Mouse (Mus musculus) stomach, embryonic 15.5 days (tissue): ENCODE data around the gene Dcakd. TPM values are rescaled to one million over a fixed set of nuclear protein-coding genes. Genes with fewer than 3 reads are reported as not detected.

ENCODE experiments used
- ATAC-seq: fragments of 200-750 bp; cut with Nextera tagmentation; 2 replicates; pipeline ENCODE4 v1.8.0; 2017; ENCODE audit warnings: low read depth, moderate number of reproducible peaks, moderate TSS enrichment; ENCODE audit not compliant: insufficient read depth, low FRiP score
- H3K27ac ChIP-seq: fragments of 300-500 bp; sonication (generic); 2 replicates; pipeline ENCODE4 v1.5.1; 2015; ENCODE audit warnings: mild to moderate bottlenecking, inconsistent platforms
- H3K27me3 ChIP-seq: fragments of 300-500 bp; sonication (generic); replicated peaks from 2 replicates; pipeline ENCODE4 v1.6.1; 2015; ENCODE audit warnings: inconsistent platforms
- H3K36me3 ChIP-seq: fragments of 300-500 bp; sonication (generic); 2 replicates; pipeline ENCODE4 v1.6.1; 2015; ENCODE audit warnings: inconsistent platforms
- H3K4me1 ChIP-seq: fragments of 300-500 bp; sonication (generic); 2 replicates; pipeline ENCODE4 v1.6.1; 2015; ENCODE audit warnings: inconsistent platforms
- H3K4me2 ChIP-seq: fragments of 300-500 bp; sonication (generic); 2 replicates; pipeline ENCODE4 v1.6.1; 2015; ENCODE audit warnings: mild to moderate bottlenecking, inconsistent platforms
- H3K4me3 ChIP-seq: fragments of 300-500 bp; sonication (generic); replicated peaks from 2 replicates; pipeline ENCODE4 v1.5.1; 2015; ENCODE audit warnings: inconsistent platforms
- H3K9ac ChIP-seq: fragments of 300-500 bp; sonication (generic); 2 replicates; pipeline ENCODE4 v1.6.1; 2015; ENCODE audit warnings: inconsistent platforms
- H3K9me3 ChIP-seq: fragments of 300-500 bp; sonication (generic); 2 replicates; pipeline ENCODE4 v1.6.1; 2016; ENCODE audit warnings: inconsistent platforms
- WGBS: fragments of 180-500 bp; shearing (Covaris S2); methylation state at CpG from one replicate; pipeline ENCODE4 v1.1.7; 2015; 5-methylcytosine and 5-hydroxymethylcytosine counted together
- polyA plus RNA-seq: library from polyadenylated mRNA; unstranded; fragments of >200 nt; fragmentation: Nextera tagmentation; extraction: Ambion mirVana; gene quantifications from 2 replicates; pipeline ENCODE4 v1.2.1, GENCODE M21; 2015

Dcakd gene
- polyA plus RNA-seq, 1 experiment from 2014 or later = 107 TPM

DNA sequence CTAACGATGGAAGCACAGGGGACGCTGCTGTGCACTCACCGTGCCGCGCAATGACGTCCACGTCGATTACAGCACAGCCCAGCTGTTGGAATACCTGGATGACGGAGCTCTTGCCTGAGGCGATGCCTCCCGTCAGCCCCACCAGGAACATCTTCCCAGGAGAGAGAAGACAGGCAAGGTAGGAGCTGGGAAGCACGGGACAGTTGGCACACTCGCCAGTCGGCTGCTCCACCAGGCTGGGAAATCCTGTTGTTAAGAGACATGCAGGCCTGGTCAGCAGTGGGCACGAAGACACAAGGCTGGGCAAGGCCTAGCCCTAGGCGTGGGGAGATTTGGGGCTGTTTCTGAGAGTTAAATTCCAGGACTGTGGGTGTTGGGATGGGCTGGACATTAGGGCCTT lies 28.0 kb downstream of the Dcakd start:
- Histone ChIP-seq H3K4me2 (no peak overlapping the region), H3K4me1 (peaks cover 16% of the 10 kb centered on the region), H3K27me3 (no peaks in the 10 kb centered on the region), H3K4me3 (no peak overlapping the region), H3K27ac (no peak overlapping the region), H3K36me3 (peaks cover 22% of the 10 kb centered on the region), H3K9ac (no peak overlapping the region), H3K9me3 (no peaks in the 10 kb centered on the region)
- no peak for ATAC-seq
- 87% methylated on average over 16 of the region's 16 CpGs for WGBS

DNA sequence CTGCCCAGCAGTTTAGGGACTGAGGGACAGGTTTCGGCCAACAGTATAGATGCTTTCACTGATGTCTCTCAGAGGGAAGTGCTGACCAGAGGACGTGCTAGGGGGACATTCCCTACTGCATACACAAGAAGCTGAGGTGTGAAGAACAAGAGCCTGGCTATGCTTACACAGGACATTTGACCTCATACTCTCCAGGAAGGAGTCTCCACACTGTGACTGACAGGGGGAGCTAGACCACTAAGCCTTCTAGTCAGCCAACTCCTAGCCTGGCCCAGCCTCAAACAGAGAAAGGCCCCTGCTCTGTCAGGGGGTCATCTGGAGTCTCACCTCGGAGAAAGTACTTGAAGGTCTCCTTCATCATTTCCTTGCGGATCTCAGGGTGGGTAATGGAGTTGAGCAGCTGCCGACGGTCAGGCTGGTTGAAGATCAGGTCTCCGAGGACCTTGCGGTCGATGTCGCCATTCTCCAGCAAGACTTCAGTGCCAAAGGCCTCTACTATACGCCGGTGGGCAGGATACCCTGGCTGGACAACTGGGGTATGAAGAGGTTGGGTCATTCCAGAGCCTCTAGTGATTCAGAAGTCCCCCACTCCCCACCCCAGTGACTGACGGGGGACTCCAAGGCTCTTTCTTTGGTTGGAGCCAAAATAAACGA lies 28.7 kb downstream of the Dcakd start:
- Histone ChIP-seq H3K36me3 (peaks cover 29% of the 10 kb centered on the region), H3K9ac (no peak overlapping the region), H3K27ac (no peak overlapping the region), H3K9me3 (no peaks in the 10 kb centered on the region), H3K27me3 (no peaks in the 10 kb centered on the region), H3K4me1 (peaks cover 13% of the 10 kb centered on the region), H3K4me2 (no peak overlapping the region), H3K4me3 (no peak overlapping the region)
- 77% methylated on average over 14 of the region's 14 CpGs for WGBS
- no peak for ATAC-seq

GRCm38 (mm10) chr11:102998577-102999316 lies 29.4 kb downstream of the Dcakd start:
- Histone ChIP-seq H3K27ac (0 out of 2 replicates have a peak overlapping the region, but pooled peaks have one; percentile 3), H3K9ac (no peak overlapping the region), H3K4me2 (no peak overlapping the region), H3K4me1 (peaks cover 13% of the 10 kb centered on the region), H3K4me3 (no peak overlapping the region), H3K36me3 (peaks cover 36% of the 10 kb centered on the region), H3K27me3 (no peaks in the 10 kb centered on the region), H3K9me3 (no peaks in the 10 kb centered on the region)
- ATAC-seq = no peak
- 41% methylated on average over 14 of the region's 14 CpGs for WGBS

DNA sequence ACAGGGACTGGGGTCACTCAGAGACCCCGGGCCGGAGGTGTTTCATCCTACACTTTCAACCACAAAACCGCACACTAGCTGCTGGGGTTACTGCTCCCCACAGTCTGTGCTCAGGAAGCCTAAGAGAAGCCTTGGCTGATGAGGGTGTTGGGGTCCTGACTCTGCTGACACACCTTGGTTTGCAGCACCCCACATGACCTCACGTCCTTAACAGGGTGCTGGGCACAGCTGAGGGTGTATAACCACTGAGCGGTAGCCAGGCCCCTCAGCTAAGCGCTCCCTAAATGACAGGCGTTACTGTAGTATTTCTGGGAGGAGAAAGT lies 29.9 kb downstream of the Dcakd start:
- 71% methylated on average over 7 of the region's 7 CpGs for WGBS
- peaks cover 36% of the 10 kb centered on the region for H3K36me3 ChIP-seq
- no peak for ATAC-seq
- no peaks in the 10 kb centered on the region for H3K27me3 ChIP-seq
- H3K4me2 ChIP-seq = no peak overlapping the region
- H3K9me3 ChIP-seq = no peaks in the 10 kb centered on the region
- 0 out of 2 replicates have a peak overlapping the region, but pooled peaks have one; percentile 3 for H3K27ac ChIP-seq
- no peak overlapping the region for H3K9ac ChIP-seq
- no peak overlapping the region for H3K4me3 ChIP-seq
- peaks cover 9% of the 10 kb centered on the region; the same call in 1 of the 2 replicates for H3K4me1 ChIP-seq

GRCm38 (mm10) chr11:102996991-102997770 lies 31.0 kb downstream of the Dcakd start:
- H3K9me3 ChIP-seq = no peaks in the 10 kb centered on the region
- H3K36me3 ChIP-seq = peaks cover 36% of the 10 kb centered on the region
- H3K27ac ChIP-seq = no peak overlapping the region
- no peak overlapping the region for H3K9ac ChIP-seq
- ATAC-seq = no peak
- H3K4me2 ChIP-seq = no peak overlapping the region
- WGBS = 94% methylated on average over 12 of the region's 12 CpGs
- peaks cover 5% of the 10 kb centered on the region; the same call in 1 of the 2 replicates for H3K4me1 ChIP-seq
- no peaks in the 10 kb centered on the region for H3K27me3 ChIP-seq
- H3K4me3 ChIP-seq = no peak overlapping the region

DNA sequence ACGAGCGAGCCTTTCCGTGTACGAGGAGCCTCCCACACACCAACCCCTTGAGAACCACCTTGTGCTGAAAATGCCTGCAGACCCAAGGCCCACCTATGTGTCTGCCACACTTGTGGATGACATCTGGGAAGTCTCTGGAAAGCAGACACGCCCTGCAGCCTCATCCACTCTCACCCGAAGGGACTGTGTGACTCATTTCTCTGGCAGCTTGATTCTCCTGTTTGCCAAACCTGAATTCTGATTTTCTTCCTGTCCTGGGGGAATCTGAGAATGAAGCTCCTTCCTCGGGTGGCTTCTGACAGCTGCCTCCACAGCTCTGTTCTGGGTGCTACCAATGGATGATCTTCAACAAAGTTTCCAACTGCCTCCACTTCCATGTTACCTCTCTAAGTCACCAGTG lies 31.7 kb downstream of the Dcakd start:
- H3K36me3 ChIP-seq = peaks cover 36% of the 10 kb centered on the region
- no peak for ATAC-seq

DNA sequence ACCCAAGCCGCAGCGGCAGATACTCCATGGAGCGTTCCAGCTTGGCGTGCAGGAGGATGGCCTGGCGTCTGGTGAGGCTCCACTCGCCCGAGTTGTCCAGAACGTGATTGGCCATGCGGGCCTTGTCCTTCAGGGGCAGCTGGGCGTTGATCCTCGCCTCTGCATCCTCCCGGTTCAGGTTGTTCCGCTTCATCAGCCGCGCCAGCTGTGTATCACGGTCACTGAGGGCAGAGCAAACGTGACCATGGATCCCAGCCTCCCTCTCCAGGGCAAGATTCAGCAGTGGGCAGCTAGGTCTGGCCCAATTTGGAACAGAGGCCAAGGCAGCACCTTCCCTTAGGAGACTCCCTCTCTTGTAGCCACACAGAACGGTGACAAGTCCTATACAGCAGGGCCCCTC lies 33.2 kb downstream of the Dcakd start:
- Histone ChIP-seq H3K4me3 (no peak overlapping the region), H3K27me3 (0 out of 2 replicates have a peak, but pooled peaks cover 12% of the 10 kb centered on the region), H3K36me3 (peaks cover 35% of the 10 kb centered on the region), H3K4me2 (no peak overlapping the region), H3K27ac (no peak overlapping the region), H3K9ac (no peak overlapping the region), H3K9me3 (no peaks in the 10 kb centered on the region), H3K4me1 (peaks cover 19% of the 10 kb centered on the region; the same call in 1 of the 2 replicates)
- WGBS = 90% methylated on average over 18 of the region's 18 CpGs
- ATAC-seq = no peak

More for the DNA sequence above, 31.7 kb downstream of the Dcakd start:
- Histone ChIP-seq H3K4me3 (no peak overlapping the region), H3K9ac (no peak overlapping the region), H3K27me3 (0 out of 2 replicates have a peak, but pooled peaks cover 4% of the 10 kb centered on the region), H3K9me3 (no peaks in the 10 kb centered on the region), H3K4me1 (peaks cover 13% of the 10 kb centered on the region; the same call in 1 of the 2 replicates), H3K27ac (no peak overlapping the region), H3K4me2 (no peak overlapping the region)
- WGBS = 72% methylated on average over 7 of the region's 7 CpGs

DNA sequence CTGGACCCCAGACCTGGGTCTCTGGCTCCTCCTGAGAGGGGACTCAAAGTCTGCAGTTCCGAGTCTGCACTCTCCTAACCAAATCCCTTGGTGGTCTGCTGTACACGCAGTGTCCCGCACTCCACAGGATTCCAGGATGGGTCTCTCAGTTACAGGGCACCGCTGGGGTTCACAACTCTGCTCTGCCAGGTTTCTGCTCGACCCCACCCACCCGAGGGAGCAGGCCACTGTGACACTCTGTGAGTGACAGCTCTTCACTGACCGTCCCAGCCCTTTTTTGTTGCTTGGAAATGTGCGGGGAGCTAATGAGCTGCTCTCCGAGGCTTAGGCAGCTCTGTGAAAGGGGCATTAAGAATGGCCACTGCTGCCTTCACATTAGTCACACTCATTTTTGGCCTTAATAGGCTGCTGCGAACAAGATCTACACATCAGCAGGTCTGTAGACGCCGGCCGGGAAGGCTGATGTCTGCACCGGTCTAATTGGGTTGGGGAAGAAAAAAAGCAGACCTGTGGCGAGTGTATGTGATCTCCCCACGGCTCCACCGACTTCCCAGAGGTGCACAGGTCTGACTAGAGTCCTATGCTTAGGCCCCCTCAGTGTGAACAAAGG lies 34.6 kb downstream of the Dcakd start:
- Histone ChIP-seq H3K4me3 (no peak overlapping the region), H3K9ac (no peak overlapping the region), H3K27ac (no peak overlapping the region), H3K4me1 (peaks cover 22% of the 10 kb centered on the region; the same call in 1 of the 2 replicates), H3K27me3 (peaks cover 12% of the 10 kb centered on the region; the same call in 1 of the 2 replicates), H3K36me3 (peaks cover 32% of the 10 kb centered on the region), H3K9me3 (no peaks in the 10 kb centered on the region), H3K4me2 (no peak overlapping the region)
- no peak for ATAC-seq
- 53% methylated on average over 17 of the region's 17 CpGs for WGBS

DNA sequence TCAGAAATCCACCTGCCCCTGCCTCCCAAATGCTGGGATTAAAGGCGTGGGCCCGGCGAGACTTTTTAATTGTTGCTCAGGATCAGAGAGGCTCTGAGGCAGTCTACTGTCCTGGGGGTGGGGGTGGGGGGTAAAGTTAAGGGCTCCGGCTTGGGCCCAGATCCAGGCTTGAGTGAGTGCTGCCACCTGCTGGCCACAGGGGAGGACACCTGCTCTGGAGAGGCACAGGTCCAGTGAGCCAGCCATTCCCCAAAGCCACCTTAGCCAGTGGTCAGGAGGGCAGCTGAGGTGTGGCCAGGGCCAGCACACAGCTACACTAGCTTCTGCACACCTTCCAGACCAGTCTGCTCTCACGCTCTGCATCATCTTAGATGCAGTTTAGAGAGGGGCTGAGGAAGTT lies 35.2 kb downstream of the Dcakd start:
- peaks cover 12% of the 10 kb centered on the region; the same call in 1 of the 2 replicates for H3K27me3 ChIP-seq
- H3K4me1 ChIP-seq = peaks cover 19% of the 10 kb centered on the region; the same call in 1 of the 2 replicates
- no peaks in the 10 kb centered on the region for H3K9me3 ChIP-seq
- no peak overlapping the region for H3K4me2 ChIP-seq
- H3K4me3 ChIP-seq = no peak overlapping the region
- ATAC-seq = no peak
- 9% methylated on average over 5 of the region's 5 CpGs for WGBS
- no peak overlapping the region for H3K27ac ChIP-seq
- H3K36me3 ChIP-seq = peaks cover 27% of the 10 kb centered on the region
- H3K9ac ChIP-seq = no peak overlapping the region

DNA sequence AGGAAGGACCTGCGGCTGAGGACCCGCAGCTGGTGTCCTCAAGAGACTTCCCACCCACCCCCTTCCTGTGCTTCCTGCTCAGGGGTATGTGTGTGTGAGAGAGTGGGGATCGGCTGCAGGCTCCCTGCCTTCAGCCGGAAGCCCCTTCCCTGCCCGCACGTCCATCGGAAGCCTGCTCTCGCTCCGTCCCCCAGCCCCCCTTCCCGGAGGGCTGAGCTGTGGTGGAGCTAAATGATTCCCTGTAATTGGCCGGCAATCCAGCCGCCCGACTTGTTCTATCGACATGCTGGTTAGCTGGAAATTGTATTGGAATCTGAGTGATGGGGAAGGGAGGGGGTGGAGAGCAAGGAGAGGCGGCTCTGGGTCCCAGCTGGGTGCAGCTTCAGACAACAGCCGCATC lies 36.5 kb downstream of the Dcakd start:
- Histone ChIP-seq H3K9me3 (no peaks in the 10 kb centered on the region), H3K4me2 (peak overlapping the region; percentile 45), H3K4me3 (peak overlapping the region; percentile 18), H3K36me3 (peaks cover 20% of the 10 kb centered on the region), H3K4me1 (peaks cover 19% of the 10 kb centered on the region; the same call in 1 of the 2 replicates), H3K9ac (no peak overlapping the region), H3K27me3 (peaks cover 13% of the 10 kb centered on the region; the same call in 1 of the 2 replicates), H3K27ac (peak overlapping the region; percentile 28; the same call in 1 of the 2 replicates)
- ATAC-seq = peak; percentile 32; the same call in 1 of the 2 replicates
- 2% methylated on average over 16 of the region's 16 CpGs for WGBS

DNA sequence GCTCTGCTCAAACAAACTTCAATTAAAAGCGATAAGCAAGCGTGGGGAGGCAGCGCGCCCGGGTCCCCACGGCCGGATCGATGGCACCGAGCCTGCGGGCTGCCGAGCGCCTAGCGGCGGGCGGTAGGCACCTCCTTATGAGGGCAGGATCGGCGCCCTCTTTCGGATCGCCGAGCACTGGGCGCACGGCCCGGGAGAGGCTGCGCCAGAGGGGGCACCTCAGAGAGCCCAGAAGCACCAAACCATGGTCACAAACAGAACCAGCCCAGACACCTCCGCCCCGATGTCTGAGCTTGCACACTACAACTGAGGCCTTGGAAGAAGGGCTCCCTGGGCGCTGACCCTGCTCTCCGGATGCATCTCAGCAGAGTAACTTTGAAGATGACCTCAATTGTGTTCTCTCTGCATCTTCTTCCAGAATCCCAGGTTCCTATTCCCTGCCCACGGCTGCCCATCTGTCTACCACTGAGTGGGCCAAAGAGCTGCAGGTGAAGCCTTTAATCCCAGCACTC lies 37.9 kb downstream of the Dcakd start:
- ATAC-seq = no peak
- Histone ChIP-seq H3K27me3 (peaks cover 15% of the 10 kb centered on the region; the same call in 1 of the 2 replicates), H3K27ac (no peak overlapping the region), H3K4me2 (peak overlapping the region; percentile 77), H3K9me3 (no peaks in the 10 kb centered on the region), H3K36me3 (peaks cover 15% of the 10 kb centered on the region), H3K4me3 (peak overlapping the region; percentile 36), H3K9ac (0 out of 2 replicates have a peak overlapping the region, but pooled peaks have one; percentile 2), H3K4me1 (peaks cover 19% of the 10 kb centered on the region; the same call in 1 of the 2 replicates)
- 5% methylated on average over 29 of the region's 29 CpGs for WGBS
